In the genomic region with DNA sequence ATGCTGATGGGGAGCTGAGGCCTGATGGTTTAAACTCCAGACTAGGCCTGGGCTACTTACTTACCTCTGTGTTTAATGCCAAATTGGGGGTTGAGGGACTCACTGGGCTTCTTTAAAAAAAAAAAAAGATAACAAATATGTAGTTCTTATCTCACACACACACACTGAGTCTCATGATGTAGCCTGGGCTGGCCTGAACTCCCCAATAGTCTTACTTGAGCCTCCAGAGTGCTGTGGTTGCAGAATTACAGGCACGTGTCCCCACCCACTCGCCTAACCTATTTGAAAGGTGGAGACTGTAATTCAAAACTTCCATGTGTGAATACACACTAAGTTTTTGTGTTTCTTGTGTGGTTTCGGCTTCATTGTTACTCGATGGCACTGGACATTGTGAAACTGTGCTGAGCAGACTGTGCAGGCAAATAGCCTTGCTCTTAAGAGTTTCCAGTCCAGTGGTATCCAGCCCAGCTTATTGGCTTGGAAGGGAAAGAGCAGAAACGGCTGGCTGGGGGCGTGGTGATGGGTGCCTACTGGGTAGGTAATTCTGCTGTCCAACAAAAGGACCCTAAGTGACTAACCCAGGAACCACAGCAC, we compare ENCODE assay signal across 9 mouse cellular contexts. TPM values are rescaled to one million over a fixed set of nuclear protein-coding genes. Genes with fewer than 3 reads are reported as not detected.
DNase-seq lines count a peak whose midpoint lies in the region; ATAC-seq and TF ChIP-seq lines count a peak whose summit lies in the region.
"Had no signal": no experiment of that assay in that cellular context is flagged by ENCODE, and none has a peak within 500 bp of the region (broad histone marks: within the 10 kb centered on the region; RNA-seq: fewer than 3 reads in every experiment).

No protein-coding gene starts in this region.

- no peak overlapping the region for H3K4me3 ChIP-seq in hindbrain, embryonic 12.5 days
- no peak overlapping the region for H3K4me3 ChIP-seq in hindbrain, postnatal 0 days (ENCODE audit: low read length)
- H3K4me3 ChIP-seq in embryonic facial prominence, embryonic 11.5 days (ENCODE audit: low read depth, low read length): no peak overlapping the region
- no peak overlapping the region for H3K4me3 ChIP-seq in intestine, postnatal 0 days (ENCODE audit: low read depth, low read length)
- H3K4me3 ChIP-seq: myocyte had no signal

- no peaks in the 10 kb centered on the region for H3K27me3 ChIP-seq in hindbrain, embryonic 12.5 days
- H3K27me3 ChIP-seq in hindbrain, postnatal 0 days (ENCODE audit: insufficient read depth, low read length): no peaks in the 10 kb centered on the region
- no peaks in the 10 kb centered on the region for H3K27me3 ChIP-seq in embryonic facial prominence, embryonic 11.5 days (ENCODE audit: control insufficient read depth, insufficient read depth, low read length)
- no peaks in the 10 kb centered on the region for H3K27me3 ChIP-seq in intestine, postnatal 0 days (replicated peaks; ENCODE audit: control insufficient read depth, insufficient read depth, low read length)

- H3K4me1 ChIP-seq in hindbrain, embryonic 12.5 days: peaks cover 62% of the 10 kb centered on the region
- H3K4me1 ChIP-seq in hindbrain, postnatal 0 days (ENCODE audit: insufficient read depth, low read length): peaks cover 13% of the 10 kb centered on the region; the same call in 1 of the 2 replicates
- H3K4me1 ChIP-seq in embryonic facial prominence, embryonic 11.5 days (ENCODE audit: control insufficient read depth, insufficient read depth, low read length): peaks cover 36% of the 10 kb centered on the region
- H3K4me1 ChIP-seq in intestine, postnatal 0 days (replicated peaks; ENCODE audit: control insufficient read depth, insufficient read depth, low read length): peaks cover 2% of the 10 kb centered on the region; the same call in 1 of the 2 replicates

- H3K27ac ChIP-seq in hindbrain, embryonic 12.5 days: peak overlapping the region; percentile 37; the same call in 1 of the 2 replicates
- no peak overlapping the region for H3K27ac ChIP-seq in hindbrain, postnatal 0 days
- H3K27ac ChIP-seq in embryonic facial prominence, embryonic 11.5 days (replicated peaks; ENCODE audit: low read depth, low read length): peak overlapping the region; percentile 20; the same call in 1 of the 2 replicates
- peak overlapping the region; percentile 6; the same call in 1 of the 2 replicates for H3K27ac ChIP-seq in intestine, postnatal 0 days (ENCODE audit: low read depth, low read length)

- no peaks in the 10 kb centered on the region for H3K9me3 ChIP-seq in hindbrain, embryonic 12.5 days (replicated peaks)
- H3K9me3 ChIP-seq in hindbrain, postnatal 0 days (ENCODE audit: low read length): no peaks in the 10 kb centered on the region
- H3K9me3 ChIP-seq in embryonic facial prominence, embryonic 11.5 days (replicated peaks; ENCODE audit: control insufficient read depth, low read length): no peaks in the 10 kb centered on the region
- H3K9me3 ChIP-seq in intestine, postnatal 0 days (ENCODE audit: control insufficient read depth): no peaks in the 10 kb centered on the region

- 80% methylated on average over 6 of the region's 6 CpGs for WGBS in hindbrain, embryonic 12.5 days
- 66% methylated on average over 6 of the region's 6 CpGs for WGBS in hindbrain, postnatal 0 days
- 78% methylated on average over 6 of the region's 6 CpGs for WGBS in embryonic facial prominence, embryonic 11.5 days
- WGBS in intestine, postnatal 0 days: 58% methylated on average over 6 of the region's 6 CpGs

- DNase-seq in hindbrain, postnatal 0 days (ENCODE audit: low spot score): no peak
- no peak for DNase-seq in embryonic facial prominence, embryonic 11.5 days (ENCODE audit: low spot score)
- DNase-seq in lung, postnatal 4 days: peak; percentile 18 to 41
- DNase-seq in cerebellum, adult 9-10 months: no peak
- DNase-seq in thymus, postnatal 14 days: no peak
- no peak for DNase-seq in testis, postnatal 14 days (ENCODE audit: low spot score)

- H3K9ac ChIP-seq in hindbrain, embryonic 12.5 days: no peak overlapping the region
- no peak overlapping the region for H3K9ac ChIP-seq in hindbrain, postnatal 0 days (replicated peaks; ENCODE audit: low read length)
- no peak overlapping the region for H3K9ac ChIP-seq in embryonic facial prominence, embryonic 11.5 days (replicated peaks; ENCODE audit: low read length)
- no peak overlapping the region for H3K9ac ChIP-seq in intestine, postnatal 0 days (ENCODE audit: low read depth, low read length)

- no peak overlapping the region for H3K4me2 ChIP-seq in hindbrain, embryonic 12.5 days (replicated peaks)
- no peak overlapping the region for H3K4me2 ChIP-seq in hindbrain, postnatal 0 days (ENCODE audit: low read depth, low read length)
- no peak overlapping the region for H3K4me2 ChIP-seq in embryonic facial prominence, embryonic 11.5 days (ENCODE audit: low read depth, low read length)
- H3K4me2 ChIP-seq in intestine, postnatal 0 days (replicated peaks; ENCODE audit: low read depth): no peak overlapping the region

- no peak for TF ChIP-seq CTCF in hindbrain, postnatal 0 days (IDR thresholded peaks at IDR 0.05; ENCODE audit: low read depth)
- no peak for TF ChIP-seq CTCF in intestine, postnatal 0 days (IDR thresholded peaks at IDR 0.05; ENCODE audit: low read depth)

- 0 out of 2 replicates have a peak, but pooled peaks cover 4% of the 10 kb centered on the region for H3K36me3 ChIP-seq in hindbrain, embryonic 12.5 days
- no peaks in the 10 kb centered on the region for H3K36me3 ChIP-seq in hindbrain, postnatal 0 days (ENCODE audit: insufficient read depth, low read length)
- H3K36me3 ChIP-seq in embryonic facial prominence, embryonic 11.5 days (replicated peaks; ENCODE audit: control insufficient read depth, insufficient read depth, low read depth, low read length): no peaks in the 10 kb centered on the region; the same call in 1 of the 2 replicates
- no peaks in the 10 kb centered on the region for H3K36me3 ChIP-seq in intestine, postnatal 0 days (ENCODE audit: control insufficient read depth, insufficient read depth)

- ATAC-seq in hindbrain, embryonic 12.5 days (ENCODE audit: low FRiP score): no peak
- no peak for ATAC-seq in hindbrain, postnatal 0 days
- ATAC-seq in embryonic facial prominence, embryonic 11.5 days (replicated peaks; ENCODE audit: insufficient number of reproducible peaks, low FRiP score, low TSS enrichment, low read depth): no peak
- ATAC-seq in intestine, postnatal 0 days: no peak

RNA-seq across cellular contexts. Expression of gene Igf2bp1, which starts 17.8 kb away (rescaled TPM):
- 71.1 and 73.3 TPM in 2 replicates for polyA plus RNA-seq in hindbrain, embryonic 12.5 days (2016; fragmentation: Nextera tagmentation; extraction: Ambion mirVana)
- 4.1 and 5.3 TPM in 2 replicates for total RNA-seq in hindbrain, postnatal 0 days (2014; rRNA removed)
- 2.8 and 3.5 TPM in 2 replicates for polyA plus RNA-seq in hindbrain, postnatal 0 days (2015; fragmentation: Nextera tagmentation; extraction: Ambion mirVana)
- 78.7 and 85.5 TPM in 2 replicates for polyA plus RNA-seq in embryonic facial prominence, embryonic 11.5 days (2014; fragmentation: Nextera tagmentation; extraction: Ambion mirVana)
- 5.2 and 7.4 TPM in 2 replicates for polyA plus RNA-seq in intestine, postnatal 0 days (2015; fragmentation: Nextera tagmentation; extraction: Ambion mirVana)

RNA-seq across cellular contexts. Expression of gene Gip, which starts 36.4 kb away (rescaled TPM):
- not detected in 2 replicates for polyA plus RNA-seq in hindbrain, embryonic 12.5 days (2016; fragmentation: Nextera tagmentation; extraction: Ambion mirVana)
- total RNA-seq in hindbrain, postnatal 0 days (2014; rRNA removed): not detected in 2 replicates
- not detected in 2 replicates for polyA plus RNA-seq in hindbrain, postnatal 0 days (2015; fragmentation: Nextera tagmentation; extraction: Ambion mirVana)
- polyA plus RNA-seq in embryonic facial prominence, embryonic 11.5 days (2014; fragmentation: Nextera tagmentation; extraction: Ambion mirVana): 0.50 TPM in 1 of 2 replicates, not detected in the other
- 142 and 149 TPM in 2 replicates for polyA plus RNA-seq in intestine, postnatal 0 days (2015; fragmentation: Nextera tagmentation; extraction: Ambion mirVana)
- polyA plus RNA-seq: myocyte had no signal

RNA-seq across cellular contexts. Expression of gene Snf8, which starts 46.7 kb away (rescaled TPM):
- 115 and 118 TPM in 2 replicates for polyA plus RNA-seq in hindbrain, embryonic 12.5 days (2016; fragmentation: Nextera tagmentation; extraction: Ambion mirVana)
- 18.6 and 21.4 TPM in 2 replicates for total RNA-seq in hindbrain, postnatal 0 days (2014; rRNA removed)
- 114 and 115 TPM in 2 replicates for polyA plus RNA-seq in hindbrain, postnatal 0 days (2015; fragmentation: Nextera tagmentation; extraction: Ambion mirVana)
- 37.3 and 37.7 TPM in 2 replicates for polyA plus RNA-seq in embryonic facial prominence, embryonic 11.5 days (2014; fragmentation: Nextera tagmentation; extraction: Ambion mirVana)
- polyA plus RNA-seq in intestine, postnatal 0 days (2015; fragmentation: Nextera tagmentation; extraction: Ambion mirVana): 91.8 and 99.2 TPM in 2 replicates

Comparison
In these comparisons a context has a peak if more than half of its experiments do, and no peak if none do; other contexts are left out.
1. DNase-seq: peak in lung, postnatal 4 days (2 of 2); none in hindbrain, postnatal 0 days (single experiment), embryonic facial prominence, embryonic 11.5 days (single experiment), cerebellum, adult 9-10 months (single experiment), thymus, postnatal 14 days (single experiment) and testis, postnatal 14 days (single experiment).
2. RNA of gene Gip, which starts 36.4 kb away (polyA plus RNA-seq): 142 to 149 TPM in intestine, postnatal 0 days; 0.50 TPM in embryonic facial prominence, embryonic 11.5 days, not detected in hindbrain, embryonic 12.5 days and not detected in hindbrain, postnatal 0 days; every median in the first group is over 10 times any median in the second.